Mouse (Mus musculus) erythroblast, embryonic 14.5 days (primary cell): Measurements from ENCODE around the gene Zfp719.

Experiments used
- GATA1 ChIP-seq: IDR thresholded peaks from 2 replicates; pipeline ENCODE4 v1.6.1; 2012; ENCODE audit warnings: low read length, inconsistent platforms, mixed read lengths
- TAL1 ChIP-seq: IDR thresholded peaks from 3 replicates; pipeline ENCODE4 v1.6.1; 2012; ENCODE audit warnings: low read length, inconsistent platforms, mixed read lengths

DNA sequence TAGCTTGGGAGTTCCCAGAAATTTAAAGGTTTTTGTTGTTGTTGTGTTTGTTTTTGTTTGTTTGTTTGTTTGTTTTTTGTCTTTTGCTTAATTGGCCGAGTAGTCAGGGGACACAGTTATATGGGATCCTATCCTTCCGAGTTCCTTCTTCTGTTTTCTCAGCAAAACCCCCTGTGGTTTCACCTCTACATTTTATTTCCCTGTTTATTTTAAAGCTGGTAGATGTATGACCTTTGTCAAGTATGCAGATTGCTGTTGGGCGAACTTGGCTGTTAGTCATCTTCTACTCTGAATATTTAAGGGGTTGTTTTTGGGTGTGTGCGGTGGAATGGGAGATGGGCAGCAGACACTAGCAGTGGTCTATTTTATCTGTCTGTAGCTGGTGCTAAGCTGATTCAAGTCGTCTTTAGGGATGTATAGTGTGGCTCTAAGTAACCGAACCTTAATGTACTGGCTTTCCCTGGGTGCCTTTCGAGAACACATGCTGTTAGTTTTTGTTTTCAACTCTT lies 29.0 kb downstream of the Zfp719 start:
- no peak for TF ChIP-seq TAL1
- no peak for TF ChIP-seq GATA1
